Mouse (Mus musculus) midbrain, postnatal 0 days (tissue): ENCODE measurements around the gene Krt17. TPM values are rescaled to one million over a fixed set of nuclear protein-coding genes. Genes with fewer than 3 reads are reported as not detected.

Source experiments
- ATAC-seq: fragments of 200-750 bp; cut with Nextera tagmentation; 2 replicates; pipeline ENCODE4 v1.8.0; 2017; ENCODE audit warnings: moderate number of reproducible peaks, mild to moderate bottlenecking, moderate TSS enrichment, moderate library complexity; ENCODE audit not compliant: low FRiP score
- DNase-seq: peaks from one replicate; pipeline ENCODE4 v3.0.0-alpha.2; 2015; ENCODE audit warnings: low spot score
- H3K27ac ChIP-seq: fragments of 300-500 bp; sonication (generic); 2 replicates; pipeline ENCODE4 v1.5.1; 2014; ENCODE audit warnings: low read depth, mild to moderate bottlenecking, low read length, mixed read lengths
- H3K27me3 ChIP-seq: fragments of 300-500 bp; sonication (generic); 2 replicates; pipeline ENCODE4 v1.6.1; 2014; ENCODE audit warnings: low read length, control low read depth, mixed read lengths; ENCODE audit not compliant: insufficient read depth
- H3K36me3 ChIP-seq: fragments of 300-500 bp; sonication (generic); 2 replicates; pipeline ENCODE4 v1.6.1; 2014; ENCODE audit warnings: low read length, control low read depth, mixed read lengths; ENCODE audit not compliant: insufficient read depth
- H3K4me1 ChIP-seq: fragments of 300-500 bp; sonication (generic); 2 replicates; pipeline ENCODE4 v1.6.1; 2014; ENCODE audit warnings: mild to moderate bottlenecking, control low read depth, antibody characterized with exemption, low read length, mixed read lengths; ENCODE audit not compliant: insufficient read depth
- H3K4me2 ChIP-seq: fragments of 300-500 bp; sonication (generic); 2 replicates; pipeline ENCODE4 v1.6.1; 2014; ENCODE audit warnings: low read depth, mild to moderate bottlenecking, low read length, mixed read lengths; ENCODE audit not compliant: poor library complexity, severe bottlenecking
- H3K4me3 ChIP-seq: fragments of 300-500 bp; sonication (generic); 2 replicates; pipeline ENCODE4 v1.5.1; 2014; ENCODE audit warnings: low read depth, mild to moderate bottlenecking, low read length, moderate library complexity
- H3K9ac ChIP-seq: fragments of 300-500 bp; sonication (generic); replicated peaks from 2 replicates; pipeline ENCODE4 v1.6.1; 2014; ENCODE audit warnings: mild to moderate bottlenecking, low read length, moderate library complexity, mixed read lengths; ENCODE audit not compliant: poor library complexity, severe bottlenecking
- H3K9me3 ChIP-seq: fragments of 300-500 bp; sonication (generic); 2 replicates; pipeline ENCODE4 v1.6.1; 2016; ENCODE audit warnings: low read length, control low read depth
- CTCF ChIP-seq: IDR thresholded peaks from 2 replicates; pipeline ENCODE4 v1.5.1; 2016; ENCODE audit warnings: antibody characterized with exemption, mild to moderate bottlenecking
- WGBS: fragments of 180-500 bp; shearing (Covaris S2); extraction: QIAGEN DNeasy Blood & Tissue Kit; methylation state at CpG from one replicate; pipeline ENCODE4 v1.1.7; 2014; 5-methylcytosine and 5-hydroxymethylcytosine counted together
- polyA plus RNA-seq: library from polyadenylated mRNA; unstranded; fragments of >200 nt; fragmentation: Nextera tagmentation; extraction: Ambion mirVana; gene quantifications from 2 replicates; pipeline ENCODE4 v1.2.1, GENCODE M21; 2015
- total RNA-seq: library from RNA; depleted of rRNA; stranded (reverse); fragments of >200 nt; gene quantifications from 2 replicates; pipeline ENCODE4 v1.2.3, GENCODE M21; 2014

The Krt17 gene
- total and polyA plus RNA-seq, 2 experiments from 2014 or later = 1.5 to 5.5 TPM

- DNase-seq (no peak), ATAC-seq (0 out of 2 replicates have a peak, but pooled peaks have one; percentile 15)
- no peak overlapping the region for H3K9ac ChIP-seq
- H3K9me3 ChIP-seq = no peaks in the 10 kb centered on the region
- no peaks in the 10 kb centered on the region for H3K4me1 ChIP-seq
- H3K36me3 ChIP-seq = no peaks in the 10 kb centered on the region
- no peak overlapping the region for H3K27ac ChIP-seq
- WGBS = 50% methylated on average over 5 of the region's 5 CpGs
- H3K27me3 ChIP-seq = no peaks in the 10 kb centered on the region
- TF ChIP-seq CTCF = peak; percentile 66
- peak overlapping the region; percentile 41 for H3K4me2 ChIP-seq
- H3K4me3 ChIP-seq = no peak overlapping the region
Measured at GRCm38 (mm10) chr11:100297801-100298200, 37.0 kb upstream of the Krt17 start.

GRCm38 (mm10) chr11:100295308-100295707, 34.5 kb upstream of the Krt17 start:
- no peaks in the 10 kb centered on the region for H3K36me3 ChIP-seq
- H3K4me1 ChIP-seq = no peaks in the 10 kb centered on the region
- no peak overlapping the region for H3K9ac ChIP-seq
- H3K27ac ChIP-seq = no peak overlapping the region
- H3K27me3 ChIP-seq = no peaks in the 10 kb centered on the region
- peak; percentile 50; the same call in 1 of the 2 replicates for ATAC-seq
- no peak overlapping the region for H3K4me3 ChIP-seq
- no peaks in the 10 kb centered on the region for H3K9me3 ChIP-seq
- TF ChIP-seq CTCF = peak; percentile 100
- H3K4me2 ChIP-seq = 0 out of 2 replicates have a peak overlapping the region, but pooled peaks have one; percentile 12
- DNase-seq = peak; percentile 91
- 5% methylated on average over 10 of the region's 10 CpGs for WGBS

GRCm38 (mm10) chr11:100292884-100293283, 32.1 kb upstream of the Krt17 start:
- Histone ChIP-seq H3K4me1 (no peaks in the 10 kb centered on the region), H3K27me3 (no peaks in the 10 kb centered on the region), H3K36me3 (no peaks in the 10 kb centered on the region), H3K4me3 (no peak overlapping the region), H3K9me3 (no peaks in the 10 kb centered on the region), H3K27ac (no peak overlapping the region), H3K4me2 (no peak overlapping the region), H3K9ac (no peak overlapping the region)
- TF ChIP-seq CTCF = no peak
- no peak for ATAC-seq
- 53% methylated on average over 6 of the region's 6 CpGs for WGBS
- no peak for DNase-seq

- ATAC-seq = no peak
Measured at GRCm38 (mm10) chr11:100290235-100290634, 29.4 kb upstream of the Krt17 start.

GRCm38 (mm10) chr11:100288942-100289341, 28.1 kb upstream of the Krt17 start:
- Histone ChIP-seq H3K27ac (no peak overlapping the region), H3K4me1 (no peaks in the 10 kb centered on the region), H3K9ac (no peak overlapping the region), H3K9me3 (no peaks in the 10 kb centered on the region), H3K36me3 (no peaks in the 10 kb centered on the region), H3K4me3 (no peak overlapping the region), H3K27me3 (no peaks in the 10 kb centered on the region), H3K4me2 (no peak overlapping the region)
- ATAC-seq = no peak
- DNase-seq = no peak
- 82% methylated on average over 6 of the region's 6 CpGs for WGBS
- TF ChIP-seq CTCF = no peak

More at GRCm38 (mm10) chr11:100290235-100290634, 29.4 kb upstream of the Krt17 start:
- DNase-seq = no peak
- no peak for TF ChIP-seq CTCF
- no peaks in the 10 kb centered on the region for H3K4me1 ChIP-seq
- H3K27me3 ChIP-seq = no peaks in the 10 kb centered on the region
- no peak overlapping the region for H3K4me3 ChIP-seq
- H3K4me2 ChIP-seq = no peak overlapping the region
- H3K27ac ChIP-seq = no peak overlapping the region
- no peaks in the 10 kb centered on the region for H3K36me3 ChIP-seq
- no peaks in the 10 kb centered on the region for H3K9me3 ChIP-seq
- H3K9ac ChIP-seq = no peak overlapping the region
- 46% methylated on average over 5 of the region's 5 CpGs for WGBS

- Histone ChIP-seq H3K27ac (no peak overlapping the region), H3K4me2 (no peak overlapping the region), H3K9ac (no peak overlapping the region), H3K27me3 (no peaks in the 10 kb centered on the region), H3K4me1 (no peaks in the 10 kb centered on the region), H3K4me3 (no peak overlapping the region), H3K9me3 (no peaks in the 10 kb centered on the region), H3K36me3 (no peaks in the 10 kb centered on the region)
- 48% methylated on average over 10 of the region's 10 CpGs for WGBS
- no peak for DNase-seq
- no peak for ATAC-seq
- no peak for TF ChIP-seq CTCF
Measured at GRCm38 (mm10) chr11:100287024-100287423, 26.2 kb upstream of the Krt17 start.
